Mouse (Mus musculus) limb, embryonic 10.5 days (tissue): ENCODE data around the gene Unc119b. TPM values are rescaled to one million over a fixed set of nuclear protein-coding genes. Genes with fewer than 3 reads are reported as not detected.
"Not testable (repeated sequence)": the region's sequence is repeated elsewhere in the genome, so short reads cannot be mapped to it uniquely, and the experiment has no call there.

Source experiments
- DNase-seq: peaks from one replicate; pipeline ENCODE4 v3.0.0-alpha.2; 2017; ENCODE audit warnings: low spot score
- H3K27ac ChIP-seq: fragments of 300-500 bp; sonication (generic); 2 replicates; pipeline ENCODE4 v1.5.1; 2016; ENCODE audit warnings: mild to moderate bottlenecking
- H3K27me3 ChIP-seq: fragments of 300-500 bp; sonication (generic); 2 replicates; pipeline ENCODE4 v1.6.1; 2016; ENCODE audit warnings: low read depth, mild to moderate bottlenecking; ENCODE audit not compliant: poor library complexity, severe bottlenecking
- H3K36me3 ChIP-seq: fragments of 300-500 bp; sonication (generic); 2 replicates; pipeline ENCODE4 v1.6.1; 2016; ENCODE audit warnings: mild to moderate bottlenecking, moderate library complexity
- H3K4me1 ChIP-seq: fragments of 300-500 bp; sonication (generic); 2 replicates; pipeline ENCODE4 v1.6.1; 2016
- H3K4me3 ChIP-seq: fragments of 300-500 bp; sonication (generic); 2 replicates; pipeline ENCODE4 v1.5.1; 2016; ENCODE audit warnings: mild to moderate bottlenecking, moderate library complexity
- H3K9me3 ChIP-seq: fragments of 300-500 bp; sonication (generic); replicated peaks from 2 replicates; pipeline ENCODE4 v1.6.1; 2016; ENCODE audit warnings: mild to moderate bottlenecking
- WGBS: fragments of 180-500 bp; shearing (Covaris S2); methylation state at CpG from one replicate; pipeline ENCODE4 v1.1.7; 2016; 5-methylcytosine and 5-hydroxymethylcytosine counted together
- polyA plus RNA-seq: library from polyadenylated mRNA; unstranded; fragments of >200 nt; fragmentation: Nextera tagmentation; extraction: Ambion mirVana; gene quantifications from 2 replicates; pipeline ENCODE4 v1.2.1, GENCODE M21; 2016

The Unc119b gene
- polyA plus RNA-seq, 1 experiment from 2014 or later = 77.0 TPM

GRCm38 (mm10) chr5:115155831-115156230 is 21.1 kb upstream of the Unc119b start:
- peak overlapping the region; percentile 63 for H3K27ac ChIP-seq
- peak overlapping the region; percentile 83 for H3K4me3 ChIP-seq
- 61% methylated on average over 5 of the region's 5 CpGs for WGBS
- peaks cover 67% of the 10 kb centered on the region for H3K4me1 ChIP-seq
- no peaks in the 10 kb centered on the region for H3K9me3 ChIP-seq
- H3K36me3 ChIP-seq = peaks cover 45% of the 10 kb centered on the region
- DNase-seq = no peak
- H3K27me3 ChIP-seq = no peaks in the 10 kb centered on the region

- Histone ChIP-seq H3K27ac (no peak overlapping the region), H3K4me3 (peak overlapping the region; percentile 83), H3K36me3 (peaks cover 52% of the 10 kb centered on the region), H3K9me3 (no peaks in the 10 kb centered on the region), H3K27me3 (no peaks in the 10 kb centered on the region), H3K4me1 (peaks cover 60% of the 10 kb centered on the region)
- DNase-seq = no peak
- 85% methylated on average over 13 of the region's 13 CpGs for WGBS
Observed at GRCm38 (mm10) chr5:115155156-115155631, 20.4 kb upstream of the Unc119b start.

GRCm38 (mm10) chr5:115152132-115152956 is 17.6 kb upstream of the Unc119b start:
- H3K36me3 ChIP-seq = peaks cover 80% of the 10 kb centered on the region
- H3K27ac ChIP-seq = peak overlapping the region; percentile 31; the same call in 1 of the 2 replicates
- peaks cover 49% of the 10 kb centered on the region for H3K4me1 ChIP-seq

DNA sequence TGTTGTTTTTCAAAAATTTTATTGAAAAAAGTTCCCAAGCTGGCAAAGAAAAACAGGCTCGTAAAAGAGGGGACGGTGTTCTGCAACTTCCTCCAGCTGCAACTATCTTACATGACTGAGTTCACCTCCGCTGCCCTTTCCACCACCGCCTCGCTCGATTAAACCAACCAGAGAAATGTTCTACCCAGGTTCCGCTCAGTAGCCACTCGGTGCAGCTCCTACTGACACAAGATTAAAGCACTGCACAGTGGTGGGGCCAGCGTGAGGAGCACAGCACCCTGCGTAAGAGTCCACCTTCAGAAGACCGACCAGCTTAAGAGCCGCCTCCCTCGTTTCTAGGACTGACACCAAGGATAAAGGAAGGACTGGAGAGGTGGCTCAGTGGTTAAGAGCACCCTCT is 16.7 kb upstream of the Unc119b start:
- Histone ChIP-seq H3K9me3 (no peaks in the 10 kb centered on the region; the same call in 1 of the 2 replicates), H3K27ac (no peak overlapping the region), H3K4me1 (peaks cover 41% of the 10 kb centered on the region), H3K36me3 (peaks cover 88% of the 10 kb centered on the region), H3K4me3 (no peak overlapping the region), H3K27me3 (no peaks in the 10 kb centered on the region)
- DNase-seq = no peak
- WGBS = 87% methylated on average over 13 of the region's 13 CpGs

More at GRCm38 (mm10) chr5:115152132-115152956, 17.6 kb upstream of the Unc119b start:
- 55% methylated on average over 8 of the region's 8 CpGs for WGBS
- DNase-seq = no peak
- no peaks in the 10 kb centered on the region; the same call in 1 of the 2 replicates for H3K9me3 ChIP-seq
- no peaks in the 10 kb centered on the region for H3K27me3 ChIP-seq
- peak overlapping the region; percentile 7; the same call in 1 of the 2 replicates for H3K4me3 ChIP-seq

DNA sequence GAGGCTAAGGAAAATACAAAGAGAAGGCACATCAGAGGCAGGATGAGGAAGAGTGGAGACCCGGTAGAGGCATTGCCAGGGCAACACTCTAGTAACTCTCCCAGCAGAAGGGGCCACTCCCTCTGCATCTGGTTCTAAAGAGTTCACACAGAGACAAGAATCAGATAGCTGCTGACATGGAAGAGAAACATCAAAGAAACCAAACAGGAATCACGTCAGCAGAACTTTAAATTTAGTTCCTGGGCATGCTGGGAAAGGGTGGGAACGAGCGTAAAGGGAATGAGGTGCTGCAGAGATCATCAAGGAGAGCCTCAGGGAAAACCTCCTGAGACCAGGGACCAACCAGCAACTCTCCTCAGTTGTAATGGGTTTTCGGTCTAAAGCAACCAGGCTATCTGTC is 16.2 kb upstream of the Unc119b start:
- DNase-seq = no peak
- WGBS = 75% methylated on average over 5 of the region's 5 CpGs
- Histone ChIP-seq H3K4me1 (peaks cover 36% of the 10 kb centered on the region), H3K27me3 (no peaks in the 10 kb centered on the region), H3K9me3 (no peaks in the 10 kb centered on the region; the same call in 1 of the 2 replicates), H3K27ac (no peak overlapping the region), H3K4me3 (no peak overlapping the region), H3K36me3 (peaks cover 93% of the 10 kb centered on the region)

GRCm38 (mm10) chr5:115149675-115150459 is 15.1 kb upstream of the Unc119b start:
- DNase-seq = no peak
- Histone ChIP-seq H3K27ac (no peak overlapping the region), H3K4me1 (peaks cover 25% of the 10 kb centered on the region), H3K9me3 (no peaks in the 10 kb centered on the region; the same call in 1 of the 2 replicates), H3K36me3 (peaks cover 95% of the 10 kb centered on the region), H3K27me3 (no peaks in the 10 kb centered on the region), H3K4me3 (no peak overlapping the region)
- 97% methylated on average over 14 of the region's 14 CpGs for WGBS

- no CpG with 5 or more reads among the region's 1 CpGs for WGBS
- not testable (repeated sequence) for DNase-seq, H3K27ac ChIP-seq, H3K27me3 ChIP-seq, H3K9me3 ChIP-seq, H3K4me3 ChIP-seq
- peaks cover 96% of the 10 kb centered on the region for H3K36me3 ChIP-seq
- H3K4me1 ChIP-seq = peaks cover 19% of the 10 kb centered on the region
Observed at GRCm38 (mm10) chr5:115148872-115149271, 14.1 kb upstream of the Unc119b start.

- H3K27me3 ChIP-seq = no peaks in the 10 kb centered on the region
- DNase-seq = no peak
- H3K4me1 ChIP-seq = peaks cover 17% of the 10 kb centered on the region
- 91% methylated on average over 8 of the region's 8 CpGs for WGBS
- no peak overlapping the region for H3K4me3 ChIP-seq
- H3K9me3 ChIP-seq = no peaks in the 10 kb centered on the region; the same call in 1 of the 2 replicates
- H3K36me3 ChIP-seq = peaks cover 98% of the 10 kb centered on the region
- H3K27ac ChIP-seq = no peak overlapping the region
Observed at GRCm38 (mm10) chr5:115148378-115148777, 13.6 kb upstream of the Unc119b start.

GRCm38 (mm10) chr5:115147388-115147787 is 12.6 kb upstream of the Unc119b start:
- no peak for DNase-seq
- Histone ChIP-seq H3K27ac (no peak overlapping the region), H3K27me3 (no peaks in the 10 kb centered on the region), H3K36me3 (peaks cover 96% of the 10 kb centered on the region), H3K4me3 (no peak overlapping the region), H3K4me1 (peaks cover 10% of the 10 kb centered on the region), H3K9me3 (no peaks in the 10 kb centered on the region; the same call in 1 of the 2 replicates)
- 93% methylated on average over 3 of the region's 3 CpGs for WGBS

DNA sequence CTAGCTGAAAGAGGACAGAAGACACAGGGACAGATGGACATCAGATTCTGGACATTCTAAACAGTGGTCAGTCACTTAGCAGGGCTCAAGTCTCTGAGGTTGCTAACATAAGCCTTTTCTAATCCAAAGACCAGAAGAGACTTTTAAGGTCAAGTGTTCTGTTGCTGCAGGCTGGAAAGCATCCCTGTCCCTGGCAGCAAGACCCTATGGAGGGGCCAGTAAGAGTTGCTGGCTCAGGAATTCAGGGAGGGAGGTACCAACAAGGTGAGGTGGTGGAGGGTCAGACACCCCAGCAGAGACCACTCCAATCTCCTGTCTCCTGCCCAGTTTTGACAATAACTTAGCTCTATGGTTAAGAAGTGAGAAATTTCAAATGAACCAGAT is 12.0 kb upstream of the Unc119b start:
- Histone ChIP-seq H3K27me3 (no peaks in the 10 kb centered on the region), H3K27ac (no peak overlapping the region), H3K4me3 (no peak overlapping the region), H3K36me3 (peaks cover 95% of the 10 kb centered on the region), H3K9me3 (no peaks in the 10 kb centered on the region; the same call in 1 of the 2 replicates), H3K4me1 (peaks cover 6% of the 10 kb centered on the region; the same call in 1 of the 2 replicates)
- DNase-seq = no peak

DNA sequence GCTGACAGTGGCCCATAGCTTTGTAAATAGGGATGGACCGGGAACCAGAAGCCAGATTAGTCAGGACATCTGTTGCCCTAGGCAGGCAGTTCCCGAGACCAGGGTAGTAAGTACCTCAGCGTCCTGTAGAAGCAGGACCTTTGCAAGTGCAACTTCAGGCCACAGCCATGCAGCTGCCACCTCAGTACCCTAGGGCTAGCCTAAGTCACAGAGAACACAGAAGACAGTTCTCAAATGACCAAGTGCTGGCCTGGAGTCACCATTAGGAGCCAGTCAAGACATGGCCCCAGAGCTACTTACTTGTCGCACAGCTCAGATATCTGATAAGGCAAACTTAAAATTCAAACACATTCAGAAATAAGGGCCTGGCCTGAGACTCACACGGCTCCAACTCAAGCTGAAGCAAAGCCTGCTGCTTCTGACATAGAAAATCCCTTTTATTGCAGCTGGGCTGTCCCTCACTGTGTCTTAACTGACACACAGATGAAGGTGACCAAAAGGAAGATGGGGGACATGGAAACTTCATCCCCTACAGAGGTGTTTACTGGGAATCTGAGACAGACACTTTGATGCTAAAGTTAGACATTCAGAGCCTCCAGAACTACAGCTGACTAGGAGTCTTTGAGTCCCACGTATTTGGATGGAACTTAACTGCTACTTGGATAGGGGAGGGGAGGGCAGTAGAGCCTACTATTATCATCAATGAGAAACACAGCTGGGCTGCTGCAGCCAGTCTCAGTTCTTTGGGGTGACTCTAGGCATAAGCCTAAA is 11.4 kb upstream of the Unc119b start:
- peaks cover 89% of the 10 kb centered on the region for H3K36me3 ChIP-seq
- 0 out of 2 replicates have a peak, but pooled peaks cover 2% of the 10 kb centered on the region for H3K4me1 ChIP-seq
- H3K9me3 ChIP-seq = no peaks in the 10 kb centered on the region; the same call in 1 of the 2 replicates
- H3K27me3 ChIP-seq = no peaks in the 10 kb centered on the region
- no peak for DNase-seq
- H3K4me3 ChIP-seq = no peak overlapping the region
- no peak overlapping the region for H3K27ac ChIP-seq
- WGBS = 83% methylated on average over 6 of the region's 6 CpGs

GRCm38 (mm10) chr5:115145253-115145968 is 10.6 kb upstream of the Unc119b start:
- Histone ChIP-seq H3K4me3 (no peak overlapping the region), H3K27me3 (no peaks in the 10 kb centered on the region), H3K27ac (no peak overlapping the region), H3K36me3 (peaks cover 82% of the 10 kb centered on the region), H3K9me3 (no peaks in the 10 kb centered on the region; the same call in 1 of the 2 replicates), H3K4me1 (peaks cover 8% of the 10 kb centered on the region)
- 85% methylated on average over 11 of the region's 11 CpGs for WGBS
- DNase-seq = no peak
